Mouse (Mus musculus): ENCODE measurements around the gene Pepd.
A peak's percentile ranks its signal among the peaks of the same experiment; 100 is the strongest.

DNA sequence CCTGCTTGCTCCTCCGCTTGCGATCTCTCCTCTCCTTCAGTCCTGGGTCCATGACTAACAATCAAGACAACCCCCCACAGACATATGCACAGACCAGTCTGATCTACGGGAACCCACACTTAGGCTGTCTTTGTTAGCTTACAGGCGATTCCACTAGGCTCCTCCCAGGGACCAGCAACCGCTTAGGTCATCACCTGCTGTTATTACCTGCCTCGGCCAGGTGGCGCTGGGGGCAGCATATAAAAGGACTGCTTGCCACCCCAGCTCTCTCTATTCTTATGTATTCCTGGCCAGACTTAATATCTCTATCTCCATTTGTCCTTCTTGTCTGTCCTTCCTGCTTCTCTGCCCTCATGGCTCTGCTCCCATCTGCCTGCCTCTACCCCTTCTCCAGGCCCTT lies 35.4 kb upstream of the Pepd start:
- TF ChIP-seq CTCF (IDR thresholded peaks at IDR 0.05; ENCODE audit: insufficient read depth, low read length) (peak; percentile 34), POLR2A (IDR thresholded peaks at IDR 0.05; ENCODE audit: borderline replicate concordance, extremely low read depth, low read depth, low read length) (no peak)
